Mouse (Mus musculus): Measurements from ENCODE around the gene Fkbp3. TPM values are rescaled to one million over a fixed set of nuclear protein-coding genes. Genes with fewer than 3 reads are reported as not detected.
A peak's percentile ranks its signal among the peaks of the same experiment; 100 is the strongest.

Gene Fkbp3
- polyA plus RNA-seq, 1 experiment from 2014 or later = 211 TPM

DNA sequence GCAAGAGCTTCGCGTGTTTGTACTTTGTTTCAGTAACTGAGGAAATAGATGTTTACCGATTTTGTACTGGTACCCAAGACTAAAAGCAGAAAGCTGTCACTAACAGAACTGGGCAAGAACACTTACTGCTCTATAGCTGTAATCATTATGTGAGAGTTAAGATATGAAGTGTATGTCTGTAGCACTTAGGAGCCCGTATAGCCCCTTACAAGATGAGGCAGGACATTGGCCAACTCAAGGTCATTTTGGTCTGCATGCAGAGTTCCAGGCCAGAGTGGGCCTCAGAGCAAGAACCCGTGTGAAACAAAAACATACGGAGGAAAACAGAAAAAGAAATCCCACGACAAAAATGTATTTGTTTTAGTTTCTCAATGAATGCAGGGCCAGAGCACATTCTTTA is 844 bp upstream of the Fkbp3 start:
- H3K4me2 ChIP-seq = peak overlapping the region; percentile 92
- peak overlapping the region; percentile 65 for H3K9ac ChIP-seq
- no peaks in the 10 kb centered on the region for H3K27me3 ChIP-seq
- H3K36me3 ChIP-seq = 0 out of 2 replicates have a peak, but pooled peaks cover 6% of the 10 kb centered on the region
- peak overlapping the region; percentile 96 for H3K4me3 ChIP-seq (replicated peaks)
- ATAC-seq (ENCODE audit: low read depth) (no peak), DNase-seq (no peak)
- WGBS (ENCODE audit: insufficient replicate concordance) = 48% methylated on average over 7 of the region's 7 CpGs
- peak overlapping the region; percentile 83 for H3K27ac ChIP-seq
- H3K9me3 ChIP-seq (replicated peaks) = no peaks in the 10 kb centered on the region
- peaks cover 56% of the 10 kb centered on the region for H3K4me1 ChIP-seq (replicated peaks)

DNA sequence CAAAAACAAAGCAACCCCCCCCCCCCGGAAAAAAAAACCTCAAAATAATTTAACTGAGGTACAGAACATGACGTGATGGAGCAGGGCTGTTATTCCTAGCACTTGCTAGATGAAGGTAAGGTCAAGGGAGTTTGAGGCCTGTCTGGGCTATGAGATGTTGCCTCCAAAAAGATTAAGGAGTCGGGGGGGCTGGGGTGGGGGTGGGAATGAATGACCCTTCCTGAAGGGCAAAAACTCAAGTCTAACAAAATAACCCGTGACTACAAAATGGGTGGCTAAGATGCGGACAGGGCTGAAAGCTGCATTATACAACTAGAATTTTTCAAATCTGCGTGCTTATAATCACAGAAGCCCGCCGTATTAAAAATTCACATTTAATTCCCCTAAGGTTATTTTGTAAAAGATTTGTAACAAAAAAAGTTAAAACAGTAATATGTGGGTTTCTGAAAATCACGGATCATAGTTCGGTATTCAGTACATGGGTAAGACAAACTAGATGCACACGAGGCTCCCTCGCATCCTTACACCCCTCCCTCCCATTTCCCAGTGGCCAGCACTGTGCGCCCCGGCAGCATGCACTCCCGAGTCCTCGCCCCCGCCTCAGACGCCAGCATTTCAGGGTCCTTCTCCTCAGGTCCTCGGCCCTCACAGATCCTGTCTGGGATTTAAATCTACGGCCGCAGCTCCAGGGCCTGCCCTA is 746 bp downstream of the Fkbp3 start:
- no peak for ATAC-seq (ENCODE audit: low read depth)
- 4% methylated on average over 21 of the region's 21 CpGs for WGBS (ENCODE audit: insufficient replicate concordance)

DNA sequence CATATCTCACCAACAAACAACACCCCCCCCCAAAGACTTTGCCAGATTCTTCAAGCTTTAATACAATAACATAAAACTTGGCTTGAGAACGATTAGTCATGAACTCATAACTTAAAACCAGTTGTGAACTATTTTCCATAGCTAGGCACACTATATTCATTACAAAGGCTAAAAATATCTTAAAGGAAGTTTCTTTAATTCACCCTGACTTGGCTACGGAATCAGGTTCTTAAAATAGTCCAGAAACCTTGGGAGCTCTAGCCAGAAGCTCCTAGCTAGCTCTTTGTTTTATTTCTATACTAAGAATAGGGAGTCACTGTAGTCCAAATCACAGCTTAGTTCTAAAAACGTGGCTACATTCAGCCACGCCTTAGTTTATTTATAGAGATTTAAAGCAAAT is 5.4 kb downstream of the Fkbp3 start:
- Histone ChIP-seq H3K36me3 (peaks cover 35% of the 10 kb centered on the region), H3K9ac (no peak overlapping the region), H3K4me1 (replicated peaks) (peaks cover 16% of the 10 kb centered on the region), H3K27ac (no peak overlapping the region), H3K4me3 (replicated peaks) (no peak overlapping the region), H3K9me3 (replicated peaks) (no peaks in the 10 kb centered on the region), H3K27me3 (no peaks in the 10 kb centered on the region), H3K4me2 (no peak overlapping the region)
- no peak for ATAC-seq (ENCODE audit: low read depth)
- WGBS (ENCODE audit: insufficient replicate concordance) = 68% methylated on average over 4 of the region's 4 CpGs
- no peak for DNase-seq

More for the DNA sequence above, 746 bp downstream of the Fkbp3 start:
- Histone ChIP-seq H3K27me3 (no peaks in the 10 kb centered on the region), H3K36me3 (peaks cover 10% of the 10 kb centered on the region), H3K9ac (peak overlapping the region; percentile 87), H3K4me3 (replicated peaks) (peak overlapping the region; percentile 96), H3K9me3 (replicated peaks) (no peaks in the 10 kb centered on the region), H3K4me2 (peak overlapping the region; percentile 92), H3K4me1 (replicated peaks) (peaks cover 49% of the 10 kb centered on the region), H3K27ac (peak overlapping the region; percentile 77)
- no peak for DNase-seq

DNA sequence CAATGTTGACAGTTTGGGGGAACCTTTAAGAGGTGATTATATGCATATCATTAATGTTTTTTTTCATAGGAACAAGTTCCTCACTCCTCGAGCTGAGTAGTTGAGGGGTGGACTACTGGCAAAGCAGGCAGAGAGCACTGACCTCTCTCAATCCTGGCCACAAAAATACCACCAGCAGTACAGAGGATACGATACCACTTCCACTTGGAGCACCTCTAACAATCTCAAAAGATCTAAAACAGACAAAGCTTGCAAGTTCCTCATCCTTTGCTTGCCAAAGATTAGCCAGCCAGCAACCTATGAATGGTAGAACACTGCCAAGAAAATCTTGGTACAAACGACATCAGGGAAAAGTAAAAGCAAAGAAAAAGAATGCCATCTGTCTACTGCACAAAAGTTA is 7.6 kb downstream of the Fkbp3 start:
- DNase-seq (no peak), ATAC-seq (ENCODE audit: low read depth) (no peak)
- 27% methylated on average over 3 of the region's 3 CpGs for WGBS (ENCODE audit: insufficient replicate concordance)
- peaks cover 48% of the 10 kb centered on the region for H3K36me3 ChIP-seq
- H3K4me2 ChIP-seq = no peak overlapping the region
- no peaks in the 10 kb centered on the region for H3K4me1 ChIP-seq (replicated peaks)
- H3K27ac ChIP-seq = no peak overlapping the region
- H3K4me3 ChIP-seq (replicated peaks) = no peak overlapping the region
- no peaks in the 10 kb centered on the region for H3K9me3 ChIP-seq (replicated peaks)
- H3K9ac ChIP-seq = no peak overlapping the region
- H3K27me3 ChIP-seq = no peaks in the 10 kb centered on the region

DNA sequence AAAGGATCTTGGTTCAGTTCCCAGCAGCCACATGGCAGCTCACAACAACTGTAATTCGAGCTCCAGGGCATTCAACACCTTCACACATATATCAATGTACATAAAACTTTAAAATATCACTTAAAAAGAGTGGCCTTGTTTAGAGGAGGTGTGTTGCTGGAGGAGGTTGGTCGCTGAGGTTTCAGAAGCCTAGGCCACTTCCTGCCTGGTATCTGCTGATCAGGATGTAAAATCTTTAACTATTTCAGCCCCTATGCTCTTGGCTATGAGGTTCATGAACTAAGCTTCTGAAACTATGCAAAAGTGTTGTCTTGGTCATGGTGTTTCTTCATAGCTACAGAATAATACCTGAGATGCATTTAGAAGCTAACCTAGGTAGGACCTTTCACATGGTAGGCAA is 8.6 kb downstream of the Fkbp3 start:
- Histone ChIP-seq H3K4me3 (replicated peaks) (no peak overlapping the region), H3K27me3 (no peaks in the 10 kb centered on the region), H3K36me3 (peaks cover 58% of the 10 kb centered on the region), H3K4me1 (replicated peaks) (no peaks in the 10 kb centered on the region), H3K27ac (no peak overlapping the region), H3K9ac (no peak overlapping the region), H3K4me2 (no peak overlapping the region), H3K9me3 (replicated peaks) (no peaks in the 10 kb centered on the region)
- DNase-seq (no peak), ATAC-seq (ENCODE audit: low read depth) (no peak)
- WGBS (ENCODE audit: insufficient replicate concordance) = 21% methylated on average over 2 of the region's 2 CpGs

DNA sequence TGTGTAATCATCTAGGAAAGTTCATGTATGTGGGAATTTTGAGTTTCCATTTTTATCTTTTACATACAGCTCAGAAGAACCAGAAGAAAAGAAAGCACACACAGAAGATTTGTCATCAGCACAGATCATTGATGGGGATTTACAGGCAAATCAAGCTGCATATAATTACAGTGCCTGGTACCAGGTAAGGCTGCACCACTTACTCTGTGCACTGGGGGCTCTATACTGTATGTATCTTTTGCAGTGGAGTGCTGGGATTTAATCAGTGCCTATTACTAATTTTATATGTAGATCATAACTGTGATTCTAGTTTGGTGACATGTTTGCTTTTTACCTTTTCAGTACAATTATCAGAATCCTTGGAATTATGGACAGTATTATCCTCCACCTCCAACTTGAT is 12.7 kb downstream of the Fkbp3 start:
- Histone ChIP-seq H3K4me1 (replicated peaks) (no peaks in the 10 kb centered on the region), H3K4me3 (replicated peaks) (no peak overlapping the region), H3K27ac (no peak overlapping the region), H3K4me2 (no peak overlapping the region), H3K27me3 (no peaks in the 10 kb centered on the region), H3K9ac (no peak overlapping the region), H3K36me3 (peaks cover 70% of the 10 kb centered on the region), H3K9me3 (replicated peaks) (no peaks in the 10 kb centered on the region)
- no peak for ATAC-seq (ENCODE audit: low read depth)
- no peak for DNase-seq

DNA sequence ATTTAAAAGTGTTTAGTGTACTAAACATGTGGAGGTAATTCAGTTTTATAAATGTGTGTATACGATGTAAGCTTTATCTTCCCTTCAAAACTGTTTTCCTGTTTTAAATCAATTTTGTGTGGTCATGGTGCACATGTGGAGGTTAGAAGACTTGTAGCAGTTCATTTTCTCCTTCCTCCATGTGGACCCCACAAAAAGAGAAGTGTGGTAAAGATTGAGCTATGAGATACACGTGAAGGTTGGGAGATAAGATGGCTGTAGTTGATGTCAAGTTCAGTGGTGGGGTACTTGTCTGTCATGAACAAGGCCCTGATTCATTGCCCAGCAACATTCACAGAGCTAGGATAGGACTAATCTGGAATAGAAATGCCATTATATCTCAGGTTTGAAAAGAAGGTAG is 15.6 kb downstream of the Fkbp3 start:
- no peak overlapping the region for H3K4me3 ChIP-seq (replicated peaks)
- H3K27me3 ChIP-seq = no peaks in the 10 kb centered on the region
- DNase-seq (no peak), ATAC-seq (ENCODE audit: low read depth) (no peak)
- 37% methylated on average over 2 of the region's 2 CpGs for WGBS (ENCODE audit: insufficient replicate concordance)
- no peak overlapping the region for H3K27ac ChIP-seq
- H3K9me3 ChIP-seq (replicated peaks) = no peaks in the 10 kb centered on the region
- H3K9ac ChIP-seq = no peak overlapping the region
- peaks cover 67% of the 10 kb centered on the region for H3K36me3 ChIP-seq
- no peaks in the 10 kb centered on the region for H3K4me1 ChIP-seq (replicated peaks)
- H3K4me2 ChIP-seq = no peak overlapping the region

DNA sequence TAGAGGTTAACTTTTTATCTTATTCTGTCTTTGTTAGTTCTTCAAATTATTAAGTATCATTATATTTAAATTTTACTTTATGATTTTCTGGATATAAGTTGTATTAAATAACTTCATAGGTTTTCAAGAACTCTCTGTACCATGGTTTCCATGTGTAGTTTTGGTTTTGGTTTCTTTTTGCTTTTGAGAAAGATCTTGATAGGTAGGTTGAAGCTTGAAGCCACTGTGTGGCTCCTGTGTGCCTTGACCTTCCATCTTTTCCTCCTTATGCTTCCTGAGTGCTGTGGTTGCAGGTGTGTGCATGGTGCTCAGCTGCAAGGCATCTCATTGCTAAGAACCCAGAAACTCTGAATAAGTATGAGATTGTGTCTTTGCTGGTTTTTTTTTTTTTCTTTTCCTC is 25.0 kb downstream of the Fkbp3 start:
- H3K4me2 ChIP-seq = no peak overlapping the region
- no peak overlapping the region for H3K9ac ChIP-seq
- peaks cover 40% of the 10 kb centered on the region for H3K36me3 ChIP-seq
- no peak for DNase-seq
- H3K4me1 ChIP-seq (replicated peaks) = no peaks in the 10 kb centered on the region
- no peak overlapping the region for H3K4me3 ChIP-seq (replicated peaks)
- no peaks in the 10 kb centered on the region for H3K9me3 ChIP-seq (replicated peaks)
- no peak overlapping the region for H3K27ac ChIP-seq
- no peak for ATAC-seq (ENCODE audit: low read depth)
- no peaks in the 10 kb centered on the region for H3K27me3 ChIP-seq

DNA sequence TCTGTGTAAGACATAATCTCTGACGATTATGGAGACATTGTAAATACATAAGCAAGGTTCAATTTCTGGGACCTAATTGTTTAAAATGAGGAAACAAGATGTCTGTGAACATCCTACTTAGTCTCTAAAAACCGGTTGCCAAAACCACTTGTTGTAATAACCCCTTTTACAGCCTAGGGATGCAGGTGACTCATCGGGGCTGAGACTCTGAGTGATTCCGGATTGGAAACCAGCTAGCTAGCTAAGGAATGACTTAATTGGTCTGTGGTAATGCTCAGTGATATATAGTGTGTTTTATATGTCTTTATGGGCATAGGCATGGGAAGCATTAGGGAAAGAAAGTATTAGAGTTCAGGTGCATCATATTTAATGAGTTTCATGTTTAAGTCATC is 36.3 kb downstream of the Fkbp3 start:
- Histone ChIP-seq H3K9ac (peak overlapping the region; percentile 97), H3K4me2 (peak overlapping the region; percentile 72), H3K36me3 (peaks cover 6% of the 10 kb centered on the region), H3K4me1 (replicated peaks) (peaks cover 32% of the 10 kb centered on the region), H3K27ac (no peak overlapping the region), H3K27me3 (no peaks in the 10 kb centered on the region), H3K9me3 (replicated peaks) (no peaks in the 10 kb centered on the region), H3K4me3 (replicated peaks) (peak overlapping the region; percentile 95)
- WGBS (ENCODE audit: insufficient replicate concordance) = 13% methylated on average over 4 of the region's 4 CpGs
- ATAC-seq (ENCODE audit: low read depth) = no peak
- no peak for DNase-seq

DNA sequence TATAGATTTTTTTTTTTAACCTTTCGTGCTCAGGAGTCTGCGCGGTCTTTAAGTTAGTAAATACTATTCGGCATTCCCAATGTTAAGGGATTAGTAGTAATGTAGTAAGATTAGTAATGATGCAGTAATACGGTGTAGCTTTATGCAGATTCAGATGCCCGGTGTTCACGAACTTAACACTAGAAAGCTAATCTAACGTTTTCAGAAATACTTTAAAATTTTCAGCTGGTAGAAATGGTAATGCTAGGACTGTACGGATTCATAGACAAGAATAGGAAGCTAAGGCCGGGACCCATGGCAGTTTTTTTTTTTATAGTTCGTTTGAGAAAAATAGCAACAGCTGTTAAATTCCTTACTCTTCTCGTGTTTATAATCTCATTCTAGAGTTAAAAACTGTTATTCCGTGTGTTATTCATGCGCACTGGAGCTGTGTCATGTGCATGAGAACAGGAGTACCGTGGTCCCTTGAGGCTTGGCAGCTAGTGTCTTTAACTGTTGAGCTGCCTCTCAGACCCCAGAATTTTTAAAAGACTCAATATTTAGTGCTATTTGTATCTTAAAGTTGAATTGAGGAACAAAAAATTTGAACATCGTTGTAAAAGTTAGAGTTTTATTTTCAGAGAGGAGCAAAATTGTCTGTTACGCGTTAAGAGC is 36.8 kb downstream of the Fkbp3 start:
- Histone ChIP-seq H3K4me3 (replicated peaks) (peak overlapping the region; percentile 95), H3K4me1 (replicated peaks) (peaks cover 32% of the 10 kb centered on the region), H3K9ac (peak overlapping the region; percentile 97), H3K4me2 (peak overlapping the region; percentile 72), H3K27ac (peak overlapping the region; percentile 93), H3K9me3 (replicated peaks) (no peaks in the 10 kb centered on the region), H3K27me3 (no peaks in the 10 kb centered on the region), H3K36me3 (0 out of 2 replicates have a peak, but pooled peaks cover 2% of the 10 kb centered on the region)
- DNase-seq (no peak), ATAC-seq (ENCODE audit: low read depth) (no peak)
- WGBS (ENCODE audit: insufficient replicate concordance) = 10% methylated on average over 18 of the region's 18 CpGs

DNA sequence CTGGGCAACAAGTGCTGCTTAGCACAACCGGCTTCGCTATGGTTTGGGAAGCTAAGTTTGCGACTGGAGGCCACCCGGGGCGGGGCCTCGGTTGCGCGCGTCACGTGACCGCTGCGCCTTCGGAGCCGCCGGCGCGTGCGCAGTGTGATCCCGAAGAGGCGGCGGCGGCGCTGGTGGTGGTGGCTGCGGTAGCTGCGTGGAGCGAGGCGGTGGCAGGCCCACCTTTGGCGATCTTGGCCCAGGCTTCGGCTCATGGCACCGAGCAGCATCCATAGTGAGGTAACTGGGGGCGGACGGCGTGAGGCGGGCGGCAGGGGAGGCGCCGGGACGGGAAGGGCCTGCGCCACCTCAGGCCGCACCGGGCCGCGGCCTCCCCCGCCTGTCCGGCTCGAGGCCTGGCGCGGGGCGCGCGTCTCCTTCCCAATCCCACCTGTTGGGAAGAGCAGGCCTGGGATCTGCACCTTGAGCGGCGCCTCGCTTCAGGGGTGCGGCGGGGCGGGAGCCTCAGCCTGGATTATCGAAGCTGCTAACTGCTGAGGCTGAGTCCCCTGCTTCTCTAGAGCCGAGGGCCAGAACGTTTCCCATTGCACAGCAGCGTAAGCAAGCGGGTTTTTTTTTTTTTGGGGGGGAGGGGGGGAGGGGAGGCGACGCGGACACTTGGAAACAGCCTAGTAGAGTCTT is 37.5 kb downstream of the Fkbp3 start, which contains the start of gene Prpf39:
TSS of gene Prpf39 (plus strand) at position 144 of the 681 bp plus-strand sequence.
- under 1% methylated on average over 65 of the region's 65 CpGs for WGBS (ENCODE audit: insufficient replicate concordance)
- peak; percentile 87 for DNase-seq
- no peaks in the 10 kb centered on the region for H3K27me3 ChIP-seq

More for the DNA sequence above, 37.5 kb downstream of the Fkbp3 start, which contains the start of gene Prpf39:
- peak within 1 kb of the TSS; percentile 72 for H3K4me2 ChIP-seq
- peak within 1 kb of the TSS; percentile 97 for H3K9ac ChIP-seq
- peak; percentile 90 for ATAC-seq (ENCODE audit: low read depth)
- H3K4me3 ChIP-seq (replicated peaks) = peak within 1 kb of the TSS; percentile 95
- H3K36me3 ChIP-seq = no peaks in the 10 kb centered on the region
- H3K4me1 ChIP-seq (replicated peaks) = peaks cover 32% of the 10 kb centered on the region
- H3K9me3 ChIP-seq (replicated peaks) = no peaks in the 10 kb centered on the region
- H3K27ac ChIP-seq = peak within 1 kb of the TSS; percentile 93

All from liver, embryonic 13.5 days (tissue).